8 mouse cellular contexts compared by ENCODE assay signal in the genomic region with DNA sequence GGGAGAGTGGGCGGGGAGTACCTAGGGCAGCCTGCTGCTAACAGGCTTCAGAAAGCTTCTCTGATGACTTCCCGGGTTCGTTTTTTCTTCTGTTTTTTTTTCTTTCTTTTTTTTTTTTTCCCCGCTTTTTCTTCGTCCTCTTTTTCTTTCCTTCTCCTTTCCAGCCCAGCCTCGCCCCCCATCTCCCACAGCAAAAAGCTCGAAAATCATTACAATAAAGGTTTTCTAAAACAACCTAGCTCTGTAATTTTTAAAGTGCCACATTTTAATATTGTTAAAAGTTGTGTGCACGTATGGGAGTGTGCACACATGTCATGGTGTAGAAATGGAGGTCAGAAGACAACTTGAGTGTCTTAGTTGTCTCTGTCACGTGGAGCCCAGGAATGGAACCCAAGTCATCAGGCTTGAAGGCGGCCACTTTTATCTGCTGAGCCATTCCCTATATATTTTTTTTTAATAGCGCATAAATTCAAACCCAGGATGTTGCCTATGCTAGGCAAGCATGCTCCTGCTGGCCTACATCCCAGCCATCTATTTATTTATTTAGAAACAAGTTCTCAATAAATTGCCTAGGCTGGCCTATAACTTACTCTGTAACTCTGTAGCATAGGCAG. TPM values are rescaled to one million over a fixed set of nuclear protein-coding genes. Genes with fewer than 3 reads are reported as not detected.
DNase-seq lines count a peak whose midpoint lies in the region; ATAC-seq and TF ChIP-seq lines count a peak whose summit lies in the region.

No protein-coding gene starts in this region.

- WGBS in liver, embryonic 11.5 days = 22% methylated on average over 10 of the region's 11 CpGs
- 14% methylated on average over 11 of the region's 11 CpGs for WGBS in stomach, postnatal 0 days

- peaks cover 36% of the 10 kb centered on the region for H3K4me1 ChIP-seq in erythroblast, embryonic 14.5 days (ENCODE audit: control insufficient read depth)
- H3K4me1 ChIP-seq in testis, adult 2 months (ENCODE audit: control insufficient read depth, insufficient read depth, low read length) = no peaks in the 10 kb centered on the region
- peaks cover 7% of the 10 kb centered on the region for H3K4me1 ChIP-seq in liver, embryonic 11.5 days (replicated peaks; ENCODE audit: control insufficient read depth, insufficient read depth, low read length)
- 0 out of 2 replicates have a peak, but pooled peaks cover 2% of the 10 kb centered on the region for H3K4me1 ChIP-seq in stomach, postnatal 0 days (replicated peaks; ENCODE audit: control insufficient read depth, insufficient read depth)

- TF ChIP-seq EP300 in stomach, postnatal 0 days (optimal IDR thresholded peaks at IDR 0.05) = no peak

- peak overlapping the region; percentile 79 for H3K9ac ChIP-seq in liver, embryonic 11.5 days (ENCODE audit: low read depth, low read length)
- no peak overlapping the region for H3K9ac ChIP-seq in stomach, postnatal 0 days (ENCODE audit: low read length)

- H3K4me3 ChIP-seq in erythroblast, embryonic 14.5 days (replicated peaks) = peak overlapping the region; percentile 86
- peak overlapping the region; percentile 93 for H3K4me3 ChIP-seq in testis, adult 2 months (ENCODE audit: control insufficient read depth, low read depth, low read length)
- peak overlapping the region; percentile 81 for H3K4me3 ChIP-seq in liver, embryonic 11.5 days (ENCODE audit: low read depth, low read length)
- peak overlapping the region; percentile 58 for H3K4me3 ChIP-seq in stomach, postnatal 0 days (ENCODE audit: low read depth, low read length)

- H3K4me2 ChIP-seq in liver, embryonic 11.5 days = peak overlapping the region; percentile 80
- H3K4me2 ChIP-seq in stomach, postnatal 0 days (replicated peaks; ENCODE audit: low read depth) = peak overlapping the region; percentile 77

- no peak; the same call in 1 of the 2 replicates for TF ChIP-seq POLR2A in testis, adult 2 months (IDR thresholded peaks at IDR 0.05; ENCODE audit: control insufficient read depth, low read depth, low read length)

- DNase-seq in testis, postnatal 10 days (ENCODE audit: low spot score) = no peak
- DNase-seq in liver, embryonic 11.5 days (ENCODE audit: low spot score) = no peak
- DNase-seq in stomach, postnatal 0 days (ENCODE audit: low spot score) = no peak
- DNase-seq in embryo, embryonic 10 days (ENCODE audit: low spot score) = no peak
- no peak for DNase-seq in urinary bladder, postnatal 36 days (ENCODE audit: low spot score in 2 of 2)

- no peaks in the 10 kb centered on the region for H3K9me3 ChIP-seq in erythroblast, embryonic 14.5 days (ENCODE audit: control insufficient read depth, low read length)
- H3K9me3 ChIP-seq in liver, embryonic 11.5 days (ENCODE audit: control insufficient read depth, low read length) = no peaks in the 10 kb centered on the region
- no peaks in the 10 kb centered on the region for H3K9me3 ChIP-seq in stomach, postnatal 0 days (ENCODE audit: control insufficient read depth, low read length)

- no peak overlapping the region for H3K27ac ChIP-seq in testis, adult 2 months (ENCODE audit: control insufficient read depth, insufficient read depth, low read depth, low read length)
- no peak overlapping the region for H3K27ac ChIP-seq in liver, embryonic 11.5 days (ENCODE audit: low read depth, low read length)
- no peak overlapping the region for H3K27ac ChIP-seq in stomach, postnatal 0 days (replicated peaks)

- H3K36me3 ChIP-seq in erythroblast, embryonic 14.5 days (ENCODE audit: control insufficient read depth) = peaks cover 17% of the 10 kb centered on the region
- no peaks in the 10 kb centered on the region for H3K36me3 ChIP-seq in testis, adult 2 months (ENCODE audit: control insufficient read depth, insufficient read depth, low read length)
- no peaks in the 10 kb centered on the region for H3K36me3 ChIP-seq in liver, embryonic 11.5 days (ENCODE audit: control insufficient read depth, insufficient read depth, low read length)
- no peaks in the 10 kb centered on the region for H3K36me3 ChIP-seq in stomach, postnatal 0 days (ENCODE audit: control insufficient read depth, insufficient read depth, low read length)

- ATAC-seq in erythroblast, adult 5-6 weeks (replicated peaks; ENCODE audit: low FRiP score, poor library complexity, severe bottlenecking) = no peak
- ATAC-seq in liver, embryonic 11.5 days (replicated peaks; ENCODE audit: low FRiP score) = no peak
- no peak for ATAC-seq in stomach, postnatal 0 days (ENCODE audit: low FRiP score, low TSS enrichment)

- H3K27me3 ChIP-seq in erythroblast, embryonic 14.5 days (ENCODE audit: control insufficient read depth) = 0 out of 2 replicates have a peak, but pooled peaks cover 2% of the 10 kb centered on the region
- H3K27me3 ChIP-seq in testis, adult 2 months (ENCODE audit: control insufficient read depth, insufficient read depth, low read length) = no peaks in the 10 kb centered on the region
- no peaks in the 10 kb centered on the region for H3K27me3 ChIP-seq in liver, embryonic 11.5 days (replicated peaks; ENCODE audit: control insufficient read depth, insufficient read depth, low read length)
- H3K27me3 ChIP-seq in stomach, postnatal 0 days (ENCODE audit: control insufficient read depth, insufficient read depth, low read length) = no peaks in the 10 kb centered on the region

- no peak for TF ChIP-seq CTCF in testis, adult 2 months (IDR thresholded peaks at IDR 0.05; ENCODE audit: control insufficient read depth, insufficient read depth, insufficient replicate concordance, low read depth, low read length)
- no peak for TF ChIP-seq CTCF in stomach, postnatal 0 days (IDR thresholded peaks at IDR 0.05; ENCODE audit: low read depth)

RNA-seq across cellular contexts. Expression of a gene that starts 0.4 kb away (rescaled TPM):
- 1.2 and 2.7 TPM in 2 replicates for polyA plus RNA-seq in erythroblast, embryonic 14.5 days (2012)
- 22.8 and 49.2 TPM in 2 replicates for total RNA-seq in erythroblast, adult 5-6 weeks (2015; ENCODE audit: low replicate concordance)
- 18.7 and 22.6 TPM in 2 replicates for total RNA-seq in erythroblast, adult 5-6 weeks (2017; ENCODE audit: low replicate concordance)
- 24.5 and 26.9 TPM in 2 replicates for polyA plus RNA-seq in testis, adult 2 months (2012; rRNA removed)
- 198 and 203 TPM in 2 replicates for polyA plus RNA-seq in liver, embryonic 11.5 days (2014; fragmentation: Nextera tagmentation; extraction: Ambion mirVana)
- 129 and 132 TPM in 2 replicates for polyA plus RNA-seq in stomach, postnatal 0 days (2015; fragmentation: Nextera tagmentation; extraction: Ambion mirVana)

RNA-seq across cellular contexts. Expression of a gene that starts 29.8 kb away (rescaled TPM):
- not detected in 2 replicates for polyA plus RNA-seq in erythroblast, embryonic 14.5 days (2012)
- total RNA-seq in erythroblast, adult 5-6 weeks (2015; ENCODE audit: low replicate concordance) = not detected in 2 replicates
- total RNA-seq in erythroblast, adult 5-6 weeks (2017; ENCODE audit: low replicate concordance) = not detected in 2 replicates
- 12.2 and 13.1 TPM in 2 replicates for polyA plus RNA-seq in testis, adult 2 months (2012; rRNA removed)
- 37.0 and 40.0 TPM in 2 replicates for polyA plus RNA-seq in liver, embryonic 11.5 days (2014; fragmentation: Nextera tagmentation; extraction: Ambion mirVana)
- polyA plus RNA-seq in stomach, postnatal 0 days (2015; fragmentation: Nextera tagmentation; extraction: Ambion mirVana) = 2.8 and 4.1 TPM in 2 replicates

RNA-seq across cellular contexts. Expression of a gene that starts 36.1 kb away (rescaled TPM):
- 7.7 and 8.4 TPM in 2 replicates for polyA plus RNA-seq in erythroblast, embryonic 14.5 days (2012)
- 82.2 and 100 TPM in 2 replicates for total RNA-seq in erythroblast, adult 5-6 weeks (2015; ENCODE audit: low replicate concordance)
- total RNA-seq in erythroblast, adult 5-6 weeks (2017; ENCODE audit: low replicate concordance) = 142 and 162 TPM in 2 replicates
- 129 and 142 TPM in 2 replicates for polyA plus RNA-seq in testis, adult 2 months (2012; rRNA removed)
- polyA plus RNA-seq in liver, embryonic 11.5 days (2014; fragmentation: Nextera tagmentation; extraction: Ambion mirVana) = 11.7 and 13.2 TPM in 2 replicates
- 5.5 and 6.2 TPM in 2 replicates for polyA plus RNA-seq in stomach, postnatal 0 days (2015; fragmentation: Nextera tagmentation; extraction: Ambion mirVana)
